Mouse (Mus musculus) right cerebral cortex, postnatal 4 days (tissue): ENCODE data around the gene Abhd14b.

Experiments
- DNase-seq: peaks from one replicate; pipeline ENCODE4 v3.0.0-alpha.2; 2022

Gene Abhd14b

GRCm38 (mm10) chr9:106447348-106447747, at the start of gene Abhd14b, which contains the start of gene Abhd14a:
TSS of gene Abhd14b (plus strand) at chr9:106447459.
TSS of gene Abhd14a (minus strand) at chr9:106447678.
- peak; percentile 88 for DNase-seq

- DNase-seq: no peak
Measured at GRCm38 (mm10) chr9:106397733-106398132, 49.5 kb upstream of the Abhd14b start.

GRCm38 (mm10) chr9:106398667-106399311, 48.5 kb upstream of the Abhd14b start:
- DNase-seq: no peak

- no peak for DNase-seq
Measured at GRCm38 (mm10) chr9:106399808-106400207, 47.5 kb upstream of the Abhd14b start.

GRCm38 (mm10) chr9:106402149-106402548, 45.1 kb upstream of the Abhd14b start:
- no peak for DNase-seq

GRCm38 (mm10) chr9:106402607-106403375, 44.5 kb upstream of the Abhd14b start:
- DNase-seq: no peak

GRCm38 (mm10) chr9:106405275-106405674, 42.0 kb upstream of the Abhd14b start:
- DNase-seq: no peak

GRCm38 (mm10) chr9:106406443-106407078, 40.7 kb upstream of the Abhd14b start:
- DNase-seq: no peak

GRCm38 (mm10) chr9:106409096-106409495, 38.2 kb upstream of the Abhd14b start:
- DNase-seq: no peak

- DNase-seq: no peak
Measured at GRCm38 (mm10) chr9:106410086-106410650, 37.1 kb upstream of the Abhd14b start.

GRCm38 (mm10) chr9:106411091-106411594, 36.1 kb upstream of the Abhd14b start:
- DNase-seq: no peak

- DNase-seq: no peak
Measured at GRCm38 (mm10) chr9:106411729-106412128, 35.5 kb upstream of the Abhd14b start.

GRCm38 (mm10) chr9:106412210-106412609, 35.0 kb upstream of the Abhd14b start:
- DNase-seq: no peak

- DNase-seq: no peak
Measured at GRCm38 (mm10) chr9:106413606-106414005, 33.7 kb upstream of the Abhd14b start.

GRCm38 (mm10) chr9:106416826-106417225, 30.4 kb upstream of the Abhd14b start:
- DNase-seq: no peak

GRCm38 (mm10) chr9:106417841-106418625, 29.2 kb upstream of the Abhd14b start:
- DNase-seq: peak; percentile 96

- DNase-seq: no peak
Measured at GRCm38 (mm10) chr9:106420608-106421007, 26.7 kb upstream of the Abhd14b start.

GRCm38 (mm10) chr9:106421033-106421864, 26.0 kb upstream of the Abhd14b start:
- DNase-seq: no peak

- DNase-seq: peak; percentile 83
Measured at GRCm38 (mm10) chr9:106421865-106422160, 25.4 kb upstream of the Abhd14b start.

- DNase-seq: peak; percentile 40
Measured at GRCm38 (mm10) chr9:106428719-106429220, 18.5 kb upstream of the Abhd14b start.
